Mouse (Mus musculus) liver, adult 2 months (tissue): ENCODE results near the gene Daam2.

ENCODE experiments used
- CTCF ChIP-seq: fragments of 200-500 bp; IDR thresholded peaks from 2 replicates; pipeline ENCODE4 v1.5.1; 2011; ENCODE audit warnings: low read depth, low read length, control low read depth
- POLR2A ChIP-seq: fragments of 200-500 bp; IDR thresholded peaks from 2 replicates; pipeline ENCODE4 v1.6.1; 2011; ENCODE audit warnings: low read length, control low read depth; ENCODE audit not compliant: insufficient read depth; ENCODE audit errors: extremely low read depth

- no peak for TF ChIP-seq CTCF
- no peak for TF ChIP-seq POLR2A
These were observed 141.7 kb downstream of the Daam2 start for GRCm38 (mm10) chr17:49422286-49423066.
